Mouse (Mus musculus): ENCODE results near the gene Ythdf2. TPM values are rescaled to one million over a fixed set of nuclear protein-coding genes. Genes with fewer than 3 reads are reported as not detected.
A peak's percentile ranks its signal among the peaks of the same experiment; 100 is the strongest.

Gene Ythdf2
- 87.7 and 89.4 TPM in 2 replicates for polyA plus RNA-seq (2015; fragmentation: Nextera tagmentation; extraction: Ambion mirVana)

GRCm38 (mm10) chr4:132211953-132212734 lies at the start of gene Ythdf2:
TSS of gene Ythdf2 (minus strand) at chr4:132212303.
- WGBS = 2% methylated on average over 71 of the region's 78 CpGs

GRCm38 (mm10) chr4:132260404-132261379 lies 48.6 kb upstream of the Ythdf2 start:
- TF ChIP-seq CTCF (IDR thresholded peaks at IDR 0.05; ENCODE audit: low read depth) = no peak
- Histone ChIP-seq H3K4me2 (ENCODE audit: low read length) (peak overlapping the region; percentile 90), H3K36me3 (ENCODE audit: insufficient read depth, low read length) (no peaks in the 10 kb centered on the region), H3K4me3 (replicated peaks; ENCODE audit: low read depth, low read length) (peak overlapping the region; percentile 84), H3K9me3 (replicated peaks; ENCODE audit: low read length) (no peaks in the 10 kb centered on the region), H3K27ac (peak overlapping the region; percentile 97), H3K4me1 (replicated peaks; ENCODE audit: insufficient read depth, low read length) (peaks cover 5% of the 10 kb centered on the region; the same call in 1 of the 2 replicates), H3K9ac (ENCODE audit: low read depth, low read length) (peak overlapping the region; percentile 98), H3K27me3 (ENCODE audit: insufficient read depth, low read length) (no peaks in the 10 kb centered on the region)
- 3% methylated on average over 25 of the region's 64 CpGs for WGBS
- ATAC-seq (replicated peaks; ENCODE audit: low FRiP score, low read depth) (peak; percentile 88), DNase-seq (ENCODE audit: low spot score) (peak; percentile 66)

More at GRCm38 (mm10) chr4:132211953-132212734, at the start of gene Ythdf2:
- ATAC-seq (replicated peaks; ENCODE audit: low FRiP score, low read depth) = peak; percentile 98
- 0 out of 2 replicates have a peak, but pooled peaks cover 2% of the 10 kb centered on the region for H3K4me1 ChIP-seq (replicated peaks; ENCODE audit: insufficient read depth, low read length)
- peak within 1 kb of the TSS; percentile 96 for H3K9ac ChIP-seq (ENCODE audit: low read depth, low read length)
- peak within 1 kb of the TSS; percentile 90 for H3K4me2 ChIP-seq (ENCODE audit: low read length)
- H3K4me3 ChIP-seq (replicated peaks; ENCODE audit: low read depth, low read length) = peak within 1 kb of the TSS; percentile 99
- DNase-seq (ENCODE audit: low spot score) = peak; percentile 98
- H3K27ac ChIP-seq = peak within 1 kb of the TSS; percentile 96
- H3K9me3 ChIP-seq (replicated peaks; ENCODE audit: low read length) = no peaks in the 10 kb centered on the region
- no peaks in the 10 kb centered on the region for H3K27me3 ChIP-seq (ENCODE audit: insufficient read depth, low read length)
- TF ChIP-seq CTCF (IDR thresholded peaks at IDR 0.05; ENCODE audit: low read depth) = peak; percentile 87
- H3K36me3 ChIP-seq (ENCODE audit: insufficient read depth, low read length) = no peaks in the 10 kb centered on the region

GRCm38 (mm10) chr4:132259248-132259647 lies 47.1 kb upstream of the Ythdf2 start:
- peak overlapping the region; percentile 90; the same call in 1 of the 2 replicates for H3K4me2 ChIP-seq (ENCODE audit: low read length)
- 0 out of 2 replicates have a peak overlapping the region, but pooled peaks have one; percentile 10 for H3K9ac ChIP-seq (ENCODE audit: low read depth, low read length)
- no peaks in the 10 kb centered on the region for H3K27me3 ChIP-seq (ENCODE audit: insufficient read depth, low read length)
- TF ChIP-seq CTCF (IDR thresholded peaks at IDR 0.05; ENCODE audit: low read depth) = no peak
- 50% methylated on average over 4 of the region's 4 CpGs for WGBS
- H3K4me3 ChIP-seq (replicated peaks; ENCODE audit: low read depth, low read length) = no peak overlapping the region
- H3K27ac ChIP-seq = peak overlapping the region; percentile 97; the same call in 1 of the 2 replicates
- no peak for ATAC-seq (replicated peaks; ENCODE audit: low FRiP score, low read depth)
- H3K36me3 ChIP-seq (ENCODE audit: insufficient read depth, low read length) = no peaks in the 10 kb centered on the region
- no peak for DNase-seq (ENCODE audit: low spot score)
- H3K4me1 ChIP-seq (replicated peaks; ENCODE audit: insufficient read depth, low read length) = peaks cover 5% of the 10 kb centered on the region; the same call in 1 of the 2 replicates
- no peaks in the 10 kb centered on the region for H3K9me3 ChIP-seq (replicated peaks; ENCODE audit: low read length)

GRCm38 (mm10) chr4:132256384-132256783 lies 44.3 kb upstream of the Ythdf2 start:
- peaks cover 5% of the 10 kb centered on the region; the same call in 1 of the 2 replicates for H3K4me1 ChIP-seq (replicated peaks; ENCODE audit: insufficient read depth, low read length)
- no peak overlapping the region for H3K4me2 ChIP-seq (ENCODE audit: low read length)
- H3K9ac ChIP-seq (ENCODE audit: low read depth, low read length) = no peak overlapping the region
- no peak for TF ChIP-seq CTCF (IDR thresholded peaks at IDR 0.05; ENCODE audit: low read depth)
- H3K9me3 ChIP-seq (replicated peaks; ENCODE audit: low read length) = no peaks in the 10 kb centered on the region
- no peaks in the 10 kb centered on the region for H3K36me3 ChIP-seq (ENCODE audit: insufficient read depth, low read length)
- no peak for DNase-seq (ENCODE audit: low spot score)
- H3K4me3 ChIP-seq (replicated peaks; ENCODE audit: low read depth, low read length) = no peak overlapping the region
- H3K27ac ChIP-seq = no peak overlapping the region
- 91% methylated on average over 3 of the region's 3 CpGs for WGBS
- no peaks in the 10 kb centered on the region for H3K27me3 ChIP-seq (ENCODE audit: insufficient read depth, low read length)
- ATAC-seq (replicated peaks; ENCODE audit: low FRiP score, low read depth) = no peak

- H3K9me3 ChIP-seq (replicated peaks; ENCODE audit: low read length) = no peaks in the 10 kb centered on the region
- no peak overlapping the region for H3K4me2 ChIP-seq (ENCODE audit: low read length)
- H3K9ac ChIP-seq (ENCODE audit: low read depth, low read length) = no peak overlapping the region
- no peaks in the 10 kb centered on the region for H3K27me3 ChIP-seq (ENCODE audit: insufficient read depth, low read length)
- DNase-seq (ENCODE audit: low spot score) (no peak), ATAC-seq (replicated peaks; ENCODE audit: low FRiP score, low read depth) (no peak)
- no peak overlapping the region for H3K4me3 ChIP-seq (replicated peaks; ENCODE audit: low read depth, low read length)
- no peak overlapping the region for H3K27ac ChIP-seq
- peaks cover 5% of the 10 kb centered on the region; the same call in 1 of the 2 replicates for H3K4me1 ChIP-seq (replicated peaks; ENCODE audit: insufficient read depth, low read length)
- peaks cover 9% of the 10 kb centered on the region for H3K36me3 ChIP-seq (ENCODE audit: insufficient read depth, low read length)
- TF ChIP-seq CTCF (IDR thresholded peaks at IDR 0.05; ENCODE audit: low read depth) = peak; percentile 38; the same call in 1 of the 2 replicates
- WGBS = 86% methylated on average over 3 of the region's 3 CpGs
Measured at GRCm38 (mm10) chr4:132254986-132255385, 42.9 kb upstream of the Ythdf2 start.

GRCm38 (mm10) chr4:132253622-132254021 lies 41.5 kb upstream of the Ythdf2 start:
- no peaks in the 10 kb centered on the region for H3K9me3 ChIP-seq (replicated peaks; ENCODE audit: low read length)
- no peaks in the 10 kb centered on the region for H3K27me3 ChIP-seq (ENCODE audit: insufficient read depth, low read length)
- 0 out of 2 replicates have a peak overlapping the region, but pooled peaks have one; percentile 22 for H3K27ac ChIP-seq
- TF ChIP-seq CTCF (IDR thresholded peaks at IDR 0.05; ENCODE audit: low read depth) = no peak
- WGBS = 81% methylated on average over 2 of the region's 2 CpGs
- ATAC-seq (replicated peaks; ENCODE audit: low FRiP score, low read depth) (no peak), DNase-seq (ENCODE audit: low spot score) (no peak)
- H3K36me3 ChIP-seq (ENCODE audit: insufficient read depth, low read length) = peaks cover 11% of the 10 kb centered on the region
- no peak overlapping the region for H3K4me2 ChIP-seq (ENCODE audit: low read length)
- H3K9ac ChIP-seq (ENCODE audit: low read depth, low read length) = no peak overlapping the region
- H3K4me1 ChIP-seq (replicated peaks; ENCODE audit: insufficient read depth, low read length) = no peaks in the 10 kb centered on the region
- H3K4me3 ChIP-seq (replicated peaks; ENCODE audit: low read depth, low read length) = no peak overlapping the region
